Mouse (Mus musculus) ES-Bruce4 (cell line): ENCODE measurements at regions not wholly inside any gene's neighbourhood (a gene's known extent, or its start where the extent isn't known, plus 50 kb on each side); places are given as distances from the start of the nearest gene placed in this dataset.

Source experiments
- CTCF ChIP-seq: IDR thresholded peaks from one replicate; pipeline ENCODE4 v1.8.1; 2011; ENCODE audit warnings: low read depth, low read length
- EP300 ChIP-seq: IDR thresholded peaks from 2 replicates; pipeline ENCODE4 v1.6.1; 2011; ENCODE audit warnings: low read depth, low read length; ENCODE audit not compliant: insufficient read depth
- POLR2A ChIP-seq: IDR thresholded peaks from one replicate; pipeline ENCODE4 v1.8.1; 2011; ENCODE audit warnings: low read length; ENCODE audit not compliant: insufficient read depth

GRCm38 (mm10) chr9:27216024-27216423 is 60.8 kb upstream of the Jam3 start:
- TF ChIP-seq EP300: no peak
- TF ChIP-seq POLR2A: no peak
- TF ChIP-seq CTCF: no peak
